ENCODE assay signal across 9 mouse cellular contexts in genomic region chr5:114948891-114949290, GRCm38 (mm10). TPM values are rescaled to one million over a fixed set of nuclear protein-coding genes. Genes with fewer than 3 reads are reported as not detected.
DNase-seq lines count a peak whose midpoint lies in the region; ATAC-seq and TF ChIP-seq lines count a peak whose summit lies in the region.
"Had no signal": no experiment of that assay in that cellular context is flagged by ENCODE, and none has a peak within 500 bp of the region (broad histone marks: within the 10 kb centered on the region; RNA-seq: fewer than 3 reads in every experiment).

No protein-coding gene starts in this region.

- no peak overlapping the region for H3K4me2 ChIP-seq in midbrain, embryonic 11.5 days
- H3K4me2 ChIP-seq in midbrain, embryonic 16.5 days (ENCODE audit: low read length), result no peak overlapping the region
- no peak overlapping the region for H3K4me2 ChIP-seq in hindbrain, postnatal 0 days (ENCODE audit: low read depth, low read length)
- no peak overlapping the region for H3K4me2 ChIP-seq in stomach, embryonic 15.5 days

- H3K27me3 ChIP-seq in midbrain, embryonic 11.5 days (ENCODE audit: control insufficient read depth, insufficient read depth, low read length), result no peaks in the 10 kb centered on the region
- no peaks in the 10 kb centered on the region for H3K27me3 ChIP-seq in midbrain, embryonic 16.5 days (ENCODE audit: control insufficient read depth, insufficient read depth, low read depth, low read length)
- H3K27me3 ChIP-seq in hindbrain, postnatal 0 days (ENCODE audit: insufficient read depth, low read length), result no peaks in the 10 kb centered on the region
- H3K27me3 ChIP-seq in stomach, embryonic 15.5 days (replicated peaks), result no peaks in the 10 kb centered on the region
- H3K27me3 ChIP-seq in thymus, adult 2 months (ENCODE audit: control insufficient read depth, insufficient read depth, low read length), result no peaks in the 10 kb centered on the region

- H3K27ac ChIP-seq in midbrain, embryonic 11.5 days (ENCODE audit: low read depth, low read length), result no peak overlapping the region
- H3K27ac ChIP-seq in midbrain, embryonic 16.5 days (ENCODE audit: low read length), result no peak overlapping the region
- peak overlapping the region; percentile 32; the same call in 1 of the 2 replicates for H3K27ac ChIP-seq in hindbrain, postnatal 0 days
- H3K27ac ChIP-seq in stomach, embryonic 15.5 days, result no peak overlapping the region
- H3K27ac ChIP-seq in thymus, adult 2 months (ENCODE audit: control insufficient read depth, insufficient read depth, low read length), result no peak overlapping the region

- no peak for TF ChIP-seq POLR2A in thymus, adult 2 months (IDR thresholded peaks at IDR 0.05; ENCODE audit: control insufficient read depth, extremely low read depth, insufficient read depth, low read length, poor library complexity)

- ATAC-seq in midbrain, embryonic 11.5 days (ENCODE audit: low FRiP score), result no peak
- no peak for ATAC-seq in midbrain, embryonic 16.5 days
- ATAC-seq in hindbrain, postnatal 0 days, result 0 out of 2 replicates have a peak, but pooled peaks have one; percentile 18
- 0 out of 2 replicates have a peak, but pooled peaks have one; percentile 51 for ATAC-seq in stomach, embryonic 15.5 days (ENCODE audit: insufficient read depth, low FRiP score, low read depth)
- ATAC-seq in activated CD4-positive, CD25-positive, alpha-beta regulatory T cell, adult 4 months, result no peak

- H3K36me3 ChIP-seq in midbrain, embryonic 11.5 days (ENCODE audit: control insufficient read depth, insufficient read depth, low read length), result peaks cover 22% of the 10 kb centered on the region
- H3K36me3 ChIP-seq in midbrain, embryonic 16.5 days (ENCODE audit: control insufficient read depth, insufficient read depth, low read length), result peaks cover 28% of the 10 kb centered on the region
- H3K36me3 ChIP-seq in hindbrain, postnatal 0 days (ENCODE audit: insufficient read depth, low read length), result peaks cover 36% of the 10 kb centered on the region
- H3K36me3 ChIP-seq in stomach, embryonic 15.5 days, result peaks cover 31% of the 10 kb centered on the region
- peaks cover 36% of the 10 kb centered on the region for H3K36me3 ChIP-seq in thymus, adult 2 months (ENCODE audit: control insufficient read depth, insufficient read depth, low read length)

- WGBS in midbrain, embryonic 11.5 days, result 87% methylated on average over 6 of the region's 6 CpGs
- WGBS in midbrain, embryonic 16.5 days, result 68% methylated on average over 6 of the region's 6 CpGs
- 27% methylated on average over 6 of the region's 6 CpGs for WGBS in hindbrain, postnatal 0 days
- WGBS in stomach, embryonic 15.5 days, result 25% methylated on average over 6 of the region's 6 CpGs
- WGBS in thymus, adult 2 months, result 83% methylated on average over 6 of the region's 6 CpGs

- no peak overlapping the region for H3K9ac ChIP-seq in midbrain, embryonic 11.5 days (ENCODE audit: low read length)
- no peak overlapping the region for H3K9ac ChIP-seq in midbrain, embryonic 16.5 days (ENCODE audit: low read depth, low read length)
- no peak overlapping the region for H3K9ac ChIP-seq in hindbrain, postnatal 0 days (replicated peaks; ENCODE audit: low read length)
- H3K9ac ChIP-seq in stomach, embryonic 15.5 days, result no peak overlapping the region

- H3K4me3 ChIP-seq in midbrain, embryonic 11.5 days (ENCODE audit: low read depth, low read length), result no peak overlapping the region
- H3K4me3 ChIP-seq in midbrain, embryonic 16.5 days (ENCODE audit: low read depth, low read length), result no peak overlapping the region
- no peak overlapping the region for H3K4me3 ChIP-seq in hindbrain, postnatal 0 days (ENCODE audit: low read length)
- H3K4me3 ChIP-seq in stomach, embryonic 15.5 days (replicated peaks), result no peak overlapping the region
- H3K4me3 ChIP-seq in thymus, adult 2 months (ENCODE audit: control insufficient read depth, insufficient read depth, low read length), result no peak overlapping the region
- H3K4me3 ChIP-seq: myocyte had no signal

- no peaks in the 10 kb centered on the region for H3K9me3 ChIP-seq in midbrain, embryonic 11.5 days (ENCODE audit: control insufficient read depth, low read length)
- no peaks in the 10 kb centered on the region for H3K9me3 ChIP-seq in midbrain, embryonic 16.5 days (replicated peaks; ENCODE audit: control insufficient read depth, low read length, poor library complexity, severe bottlenecking)
- no peaks in the 10 kb centered on the region for H3K9me3 ChIP-seq in hindbrain, postnatal 0 days (ENCODE audit: low read length)
- no peaks in the 10 kb centered on the region for H3K9me3 ChIP-seq in stomach, embryonic 15.5 days

- no peak for TF ChIP-seq CTCF in hindbrain, postnatal 0 days (IDR thresholded peaks at IDR 0.05; ENCODE audit: low read depth)
- TF ChIP-seq CTCF in thymus, adult 2 months (IDR thresholded peaks at IDR 0.05; ENCODE audit: borderline replicate concordance, control insufficient read depth, extremely low read depth, insufficient read depth, low read length, poor library complexity), result no peak

- peak; percentile 21 for DNase-seq in midbrain, embryonic 11.5 days (ENCODE audit: low spot score, missing footprints)
- DNase-seq in cerebellum, adult 9-11 months, result peak; percentile 54
- peak; percentile 60 for DNase-seq in hindbrain, postnatal 0 days (ENCODE audit: low spot score)
- no peak for DNase-seq in thymus, adult 2 months

- no peaks in the 10 kb centered on the region for H3K4me1 ChIP-seq in midbrain, embryonic 11.5 days (ENCODE audit: control insufficient read depth, insufficient read depth, low read length)
- no peaks in the 10 kb centered on the region; the same call in 1 of the 2 replicates for H3K4me1 ChIP-seq in midbrain, embryonic 16.5 days (ENCODE audit: control insufficient read depth, insufficient read depth, low read length)
- H3K4me1 ChIP-seq in hindbrain, postnatal 0 days (ENCODE audit: insufficient read depth, low read length), result no peaks in the 10 kb centered on the region
- H3K4me1 ChIP-seq in stomach, embryonic 15.5 days, result peaks cover 13% of the 10 kb centered on the region
- 0 out of 2 replicates have a peak, but pooled peaks cover 2% of the 10 kb centered on the region for H3K4me1 ChIP-seq in thymus, adult 2 months (replicated peaks; ENCODE audit: control insufficient read depth, insufficient read depth, low read length)

RNA-seq across cellular contexts. Expression of gene 2210016L21Rik, which starts 6.9 kb away (rescaled TPM):
- 43.5 and 46.3 TPM in 2 replicates for polyA plus RNA-seq in midbrain, embryonic 11.5 days (2014; fragmentation: Nextera tagmentation; extraction: Ambion mirVana)
- 117 and 132 TPM in 2 replicates for polyA plus RNA-seq in midbrain, embryonic 16.5 days (2015; fragmentation: Nextera tagmentation; extraction: Ambion mirVana)
- total RNA-seq in hindbrain, postnatal 0 days (2014; rRNA removed), result 51.5 and 53.0 TPM in 2 replicates
- 178 and 204 TPM in 2 replicates for polyA plus RNA-seq in hindbrain, postnatal 0 days (2015; fragmentation: Nextera tagmentation; extraction: Ambion mirVana)
- 52.4 and 57.4 TPM in 2 replicates for polyA plus RNA-seq in stomach, embryonic 15.5 days (2015; fragmentation: Nextera tagmentation; extraction: Ambion mirVana)
- 10 to 100 TPM; 38.4 to 39.0 TPM for polyA plus RNA-seq in activated CD4-positive, CD25-positive, alpha-beta regulatory T cell, adult 4 months (2017; shearing (Covaris generic))
- polyA plus RNA-seq in thymus, adult 2 months (2012; rRNA removed), result 25.6 and 29.9 TPM in 2 replicates

RNA-seq across cellular contexts. Expression of gene Hnf1a, which starts 22.0 kb away (rescaled TPM):
- not detected in 2 replicates for polyA plus RNA-seq in midbrain, embryonic 11.5 days (2014; fragmentation: Nextera tagmentation; extraction: Ambion mirVana)
- polyA plus RNA-seq in midbrain, embryonic 16.5 days (2015; fragmentation: Nextera tagmentation; extraction: Ambion mirVana), result 0.05 TPM in 1 of 2 replicates, not detected in the other
- total RNA-seq in hindbrain, postnatal 0 days (2014; rRNA removed), result not detected in 2 replicates
- polyA plus RNA-seq in hindbrain, postnatal 0 days (2015; fragmentation: Nextera tagmentation; extraction: Ambion mirVana), result 0.05 TPM in 2 replicates
- polyA plus RNA-seq in stomach, embryonic 15.5 days (2015; fragmentation: Nextera tagmentation; extraction: Ambion mirVana), result 11.2 and 16.2 TPM in 2 replicates
- polyA plus RNA-seq in activated CD4-positive, CD25-positive, alpha-beta regulatory T cell, adult 4 months (2017; shearing (Covaris generic)), result under 1 TPM in 1 of 2 experiments, not detected in 1; 0.13 TPM
- polyA plus RNA-seq in thymus, adult 2 months (2012; rRNA removed), result 4.0 and 4.1 TPM in 2 replicates
- total RNA-seq: hematopoietic stem cell, adult 5-6 weeks had no signal
- polyA plus RNA-seq: myocyte had no signal

RNA-seq across cellular contexts. Expression of gene Oasl1, which starts 25.9 kb away (rescaled TPM):
- not detected in 2 replicates for polyA plus RNA-seq in midbrain, embryonic 11.5 days (2014; fragmentation: Nextera tagmentation; extraction: Ambion mirVana)
- polyA plus RNA-seq in midbrain, embryonic 16.5 days (2015; fragmentation: Nextera tagmentation; extraction: Ambion mirVana), result 0.40 TPM in 1 of 2 replicates, not detected in the other
- total RNA-seq in hindbrain, postnatal 0 days (2014; rRNA removed), result 0.63 and 1.0 TPM in 2 replicates
- 0.25 and 0.32 TPM in 2 replicates for polyA plus RNA-seq in hindbrain, postnatal 0 days (2015; fragmentation: Nextera tagmentation; extraction: Ambion mirVana)
- 0.90 and 1.2 TPM in 2 replicates for polyA plus RNA-seq in stomach, embryonic 15.5 days (2015; fragmentation: Nextera tagmentation; extraction: Ambion mirVana)
- 1 to 10 TPM; 1.7 to 4.1 TPM for polyA plus RNA-seq in activated CD4-positive, CD25-positive, alpha-beta regulatory T cell, adult 4 months (2017; shearing (Covaris generic))
- 20.1 and 20.7 TPM in 2 replicates for polyA plus RNA-seq in thymus, adult 2 months (2012; rRNA removed)

RNA-seq across cellular contexts. Expression of gene Oasl2, which starts 52.2 kb away (rescaled TPM):
- polyA plus RNA-seq in midbrain, embryonic 11.5 days (2014; fragmentation: Nextera tagmentation; extraction: Ambion mirVana), result 1.3 and 1.8 TPM in 2 replicates
- 2.8 and 3.1 TPM in 2 replicates for polyA plus RNA-seq in midbrain, embryonic 16.5 days (2015; fragmentation: Nextera tagmentation; extraction: Ambion mirVana)
- 6.3 and 6.9 TPM in 2 replicates for total RNA-seq in hindbrain, postnatal 0 days (2014; rRNA removed)
- 4.7 and 6.1 TPM in 2 replicates for polyA plus RNA-seq in hindbrain, postnatal 0 days (2015; fragmentation: Nextera tagmentation; extraction: Ambion mirVana)
- 6.9 and 8.5 TPM in 2 replicates for polyA plus RNA-seq in stomach, embryonic 15.5 days (2015; fragmentation: Nextera tagmentation; extraction: Ambion mirVana)
- polyA plus RNA-seq in activated CD4-positive, CD25-positive, alpha-beta regulatory T cell, adult 4 months (2017; shearing (Covaris generic)), result 10 to 100 TPM in 1 of 2 experiments, 1 to 10 TPM in 1; 6.8 to 14.9 TPM
- polyA plus RNA-seq in thymus, adult 2 months (2012; rRNA removed), result 22.0 and 31.7 TPM in 2 replicates

Comparison
In these comparisons a context has a peak if more than half of its experiments do, and no peak if none do; other contexts are left out.
1. ATAC-seq: peak in hindbrain, postnatal 0 days (single experiment) and stomach, embryonic 15.5 days (single experiment); none in midbrain, embryonic 11.5 days (single experiment), midbrain, embryonic 16.5 days (single experiment) and activated CD4-positive, CD25-positive, alpha-beta regulatory T cell, adult 4 months (single experiment).